Mouse (Mus musculus) kidney, postnatal 4 days (tissue): Measurements from ENCODE around the gene Vwa5b2.
A peak's percentile ranks its signal among the peaks of the same experiment; 100 is the strongest.

ENCODE experiments used
- DNase-seq, 2 experiments: peaks; one replicate each; pipeline ENCODE4 v3.0.0; 2021; ENCODE audit warnings: mixed read lengths in 2 of 2

The Vwa5b2 gene

GRCm38 (mm10) chr16:20611357-20612227, 22.3 kb downstream of the Vwa5b2 start, which contains the start of the genes Eef1akmt4, Gm49333 and Alg3:
Gene Eef1akmt4 (plus strand): TSS chr16:20611593.
Gene Gm49333 (plus strand): TSS chr16:20611610.
Gene Alg3 (minus strand): TSS chr16:20611735.
- peak; percentile 86 to 92 for DNase-seq

- DNase-seq = peak; percentile 64 to 76
Measured at GRCm38 (mm10) chr16:20619541-20620398, 30.5 kb downstream of the Vwa5b2 start.

- DNase-seq = no peak
Measured at GRCm38 (mm10) chr16:20620399-20620735, 31.1 kb downstream of the Vwa5b2 start.

- peak in 1 of 2 experiments; percentile 21 for DNase-seq
Measured at GRCm38 (mm10) chr16:20620751-20621190, 31.5 kb downstream of the Vwa5b2 start.

- peak; percentile 76 to 80 for DNase-seq
Measured at GRCm38 (mm10) chr16:20621191-20621990, 32.1 kb downstream of the Vwa5b2 start, which contains the start of gene Camk2n2. Gene Camk2n2 (minus strand): TSS chr16:20621287.

GRCm38 (mm10) chr16:20621991-20622685, 32.9 kb downstream of the Vwa5b2 start:
- DNase-seq = peak; percentile 42 to 56

GRCm38 (mm10) chr16:20623211-20623610, 33.9 kb downstream of the Vwa5b2 start:
- no peak for DNase-seq

GRCm38 (mm10) chr16:20628871-20629391, 39.7 kb downstream of the Vwa5b2 start:
- DNase-seq = no peak

GRCm38 (mm10) chr16:20629731-20630634, 40.7 kb downstream of the Vwa5b2 start, which contains the start of gene Ece2:
Gene Ece2 (plus strand): TSS chr16:20629828.
- peak; percentile 46 to 52 for DNase-seq

- no peak for DNase-seq
Measured at GRCm38 (mm10) chr16:20637410-20637809, 48.1 kb downstream of the Vwa5b2 start.

- DNase-seq = no peak
Measured at GRCm38 (mm10) chr16:20638367-20638766, 49.1 kb downstream of the Vwa5b2 start.

GRCm38 (mm10) chr16:20642161-20642560, 52.9 kb downstream of the Vwa5b2 start:
- DNase-seq = peak; percentile 86 to 89

GRCm38 (mm10) chr16:20643911-20644310, 54.6 kb downstream of the Vwa5b2 start:
- DNase-seq = no peak

GRCm38 (mm10) chr16:20651076-20651946, 62.0 kb downstream of the Vwa5b2 start, which contains the start of gene Psmd2:
Gene Psmd2 (plus strand): TSS chr16:20651652.
- peak; percentile 99 for DNase-seq

GRCm38 (mm10) chr16:20651947-20652310, 62.7 kb downstream of the Vwa5b2 start:
- no peak for DNase-seq

- no peak for DNase-seq
Measured at GRCm38 (mm10) chr16:20653315-20653714, 64.0 kb downstream of the Vwa5b2 start.
